8 mouse cellular contexts compared by ENCODE assay signal in the genomic region with DNA sequence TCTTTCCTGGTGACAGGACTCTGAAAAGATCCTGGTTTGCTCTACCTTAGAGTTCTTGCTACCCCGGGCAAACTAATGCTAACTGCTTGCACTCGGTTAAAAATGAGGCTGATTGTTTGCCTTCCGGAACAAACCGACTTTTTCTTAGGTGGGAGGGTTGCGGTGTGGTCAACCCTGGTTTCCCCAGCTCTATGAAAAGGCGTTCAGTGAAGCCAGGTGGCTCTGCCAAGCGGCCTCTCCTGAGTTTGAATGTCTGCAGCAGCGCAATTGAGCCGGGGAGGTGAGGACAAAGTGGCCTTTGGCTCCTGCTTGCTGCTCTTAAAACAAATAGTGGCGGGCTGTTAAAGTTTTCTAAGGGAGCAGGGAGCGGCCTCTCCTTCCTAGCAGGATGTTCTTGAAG. TPM values are rescaled to one million over a fixed set of nuclear protein-coding genes. Genes with fewer than 3 reads are reported as not detected.
DNase-seq lines count a peak whose midpoint lies in the region; ATAC-seq and TF ChIP-seq lines count a peak whose summit lies in the region.

No protein-coding gene starts in this region.

- 20% methylated on average over 11 of the region's 11 CpGs for whole genome bisulfite sequencing in embryonic facial prominence, embryonic 13.5 days
- 17% methylated on average over 11 of the region's 11 CpGs for WGBS in intestine, embryonic 15.5 days
- WGBS in liver, postnatal 0 days (ENCODE audit: insufficient replicate concordance), result 8% methylated on average over 11 of the region's 11 CpGs
- 16% methylated on average over 11 of the region's 11 CpGs for WGBS in neural tube, embryonic 14.5 days

- H3K4me3 ChIP-seq in CH12.LX (replicated peaks in 1 of 3; ENCODE audit: low read depth in 2 of 3, low read length in 2 of 3, poor library complexity in 1 of 3), result peak overlapping the region; percentile 66 to 82 (median 77)
- H3K4me3 ChIP-seq in embryonic facial prominence, embryonic 13.5 days, result peak overlapping the region; percentile 46
- peak overlapping the region; percentile 48 for H3K4me3 ChIP-seq in intestine, embryonic 15.5 days (replicated peaks)
- peak overlapping the region; percentile 50 for H3K4me3 ChIP-seq in liver, postnatal 0 days (ENCODE audit: low read depth, low read length)
- peak overlapping the region; percentile 27 for H3K4me3 ChIP-seq in neural tube, embryonic 14.5 days (ENCODE audit: low read depth, low read length)

- dilution Hi-C loops in CH12.LX (cut with MboI; ENCODE audit: extremely low pct_ligation_motif_present, extremely low pct_unique_long_range_greater_than_20kb, low sequenced_read_pairs), result no loop called here

- DNase-seq in CH12.LX (ENCODE audit: extremely low read depth), result peak; percentile 85
- peak; percentile 23 for DNase-seq in liver, postnatal 0 days
- no peak for DNase-seq in frontal cortex, postnatal 14 days (ENCODE audit: low spot score in 2 of 2)
- DNase-seq in testis, postnatal 10 days (ENCODE audit: low spot score), result no peak

- no peak; the same call in 1 of the 2 replicates for TF ChIP-seq EP300 in CH12.LX (IDR thresholded peaks at IDR 0.05; ENCODE audit: low read length)
- TF ChIP-seq EP300 in liver, postnatal 0 days (IDR thresholded peaks at IDR 0.05; ENCODE audit: low read depth), result no peak

- peaks cover 13 to 74% of the 10 kb centered on the region in 2 experiments for H3K4me1 ChIP-seq in CH12.LX (ENCODE audit: control insufficient read depth in 1 of 2, insufficient read depth in 2 of 2)
- peaks cover 26% of the 10 kb centered on the region for H3K4me1 ChIP-seq in embryonic facial prominence, embryonic 13.5 days
- no peaks in the 10 kb centered on the region; the same call in 1 of the 2 replicates for H3K4me1 ChIP-seq in intestine, embryonic 15.5 days (replicated peaks)
- H3K4me1 ChIP-seq in liver, postnatal 0 days (ENCODE audit: insufficient read depth), result peaks cover 6% of the 10 kb centered on the region
- H3K4me1 ChIP-seq in neural tube, embryonic 14.5 days (ENCODE audit: control insufficient read depth, insufficient read depth, low read length), result peaks cover 5% of the 10 kb centered on the region

- no peaks in the 10 kb centered on the region for H3K9me3 ChIP-seq in CH12.LX (replicated peaks; ENCODE audit: low read length)
- no peaks in the 10 kb centered on the region for H3K9me3 ChIP-seq in embryonic facial prominence, embryonic 13.5 days
- no peaks in the 10 kb centered on the region for H3K9me3 ChIP-seq in intestine, embryonic 15.5 days
- no peaks in the 10 kb centered on the region for H3K9me3 ChIP-seq in liver, postnatal 0 days (ENCODE audit: low read length)
- H3K9me3 ChIP-seq in neural tube, embryonic 14.5 days (ENCODE audit: control insufficient read depth, low read length), result no peaks in the 10 kb centered on the region

- no peaks in the 10 kb centered on the region for H3K27me3 ChIP-seq in CH12.LX (replicated peaks)
- peaks cover 72% of the 10 kb centered on the region for H3K27me3 ChIP-seq in embryonic facial prominence, embryonic 13.5 days
- H3K27me3 ChIP-seq in intestine, embryonic 15.5 days (replicated peaks), result no peaks in the 10 kb centered on the region
- no peaks in the 10 kb centered on the region for H3K27me3 ChIP-seq in liver, postnatal 0 days (ENCODE audit: insufficient read depth, low read length)
- H3K27me3 ChIP-seq in neural tube, embryonic 14.5 days (ENCODE audit: control insufficient read depth, insufficient read depth, low read length), result peaks cover 2% of the 10 kb centered on the region; the same call in 1 of the 2 replicates

- H3K36me3 ChIP-seq in CH12.LX (replicated peaks in 1 of 2; ENCODE audit: control insufficient read depth in 1 of 2, insufficient read depth in 1 of 2, low read length in 1 of 2), result no peaks in the 10 kb centered on the region
- no peaks in the 10 kb centered on the region for H3K36me3 ChIP-seq in embryonic facial prominence, embryonic 13.5 days
- no peaks in the 10 kb centered on the region for H3K36me3 ChIP-seq in intestine, embryonic 15.5 days
- H3K36me3 ChIP-seq in liver, postnatal 0 days (replicated peaks; ENCODE audit: insufficient read depth, low read length), result no peaks in the 10 kb centered on the region
- H3K36me3 ChIP-seq in neural tube, embryonic 14.5 days (ENCODE audit: control insufficient read depth, insufficient read depth, low read length), result no peaks in the 10 kb centered on the region

- peak overlapping the region; percentile 82 for H3K9ac ChIP-seq in CH12.LX (ENCODE audit: insufficient read depth, low read depth)
- H3K9ac ChIP-seq in embryonic facial prominence, embryonic 13.5 days, result no peak overlapping the region
- H3K9ac ChIP-seq in intestine, embryonic 15.5 days, result peak overlapping the region; percentile 54
- peak overlapping the region; percentile 60 for H3K9ac ChIP-seq in liver, postnatal 0 days (replicated peaks)
- H3K9ac ChIP-seq in neural tube, embryonic 14.5 days (replicated peaks; ENCODE audit: low read depth, low read length), result no peak overlapping the region

- in situ Hi-C loops in CH12.LX (cut with MboI; ENCODE audit: low pct_ligation_motif_present, low pct_unique_long_range_greater_than_20kb, low sequenced_read_pairs), result no loop called here

- H3K79me2 ChIP-seq in CH12.LX (replicated peaks; ENCODE audit: control insufficient read depth, extremely low read depth, insufficient read depth, poor library complexity, severe bottlenecking), result peaks cover 20% of the 10 kb centered on the region

- no peak for TF ChIP-seq CTCF in CH12.LX (conservative IDR thresholded peaks at IDR 0.05 in 1 of 2, IDR thresholded peaks at IDR 0.05 in 1 of 2; ENCODE audit: low read depth in 2 of 2, low read length in 2 of 2)
- TF ChIP-seq CTCF in liver, postnatal 0 days (IDR thresholded peaks at IDR 0.05; ENCODE audit: low read depth), result no peak

- no peak for ATAC-seq in embryonic facial prominence, embryonic 13.5 days (ENCODE audit: insufficient number of reproducible peaks, insufficient read depth, low FRiP score, low TSS enrichment, low read depth)
- peak; percentile 70 for ATAC-seq in intestine, embryonic 15.5 days
- 0 out of 2 replicates have a peak, but pooled peaks have one; percentile 20 for ATAC-seq in liver, postnatal 0 days
- ATAC-seq in neural tube, embryonic 14.5 days (ENCODE audit: low read depth), result no peak
- ATAC-seq in frontal cortex, adult (ENCODE audit: low TSS enrichment), result no peak

- peak; percentile 2 for TF ChIP-seq RAD21 in CH12.LX (IDR thresholded peaks at IDR 0.05; ENCODE audit: low read depth, low read length)

- TF ChIP-seq POLR2A in CH12.LX (IDR thresholded peaks at IDR 0.05; ENCODE audit: low read depth, low read length), result peak; percentile 62

- H3K4me2 ChIP-seq in CH12.LX (ENCODE audit: insufficient read depth, low read depth, poor library complexity, severe bottlenecking), result peak overlapping the region; percentile 57
- H3K4me2 ChIP-seq in embryonic facial prominence, embryonic 13.5 days, result peak overlapping the region; percentile 91
- H3K4me2 ChIP-seq in intestine, embryonic 15.5 days (replicated peaks), result peak overlapping the region; percentile 93
- peak overlapping the region; percentile 90 for H3K4me2 ChIP-seq in liver, postnatal 0 days (ENCODE audit: low read depth, low read length)
- peak overlapping the region; percentile 74 for H3K4me2 ChIP-seq in neural tube, embryonic 14.5 days (ENCODE audit: low read depth, low read length)

- peak overlapping the region; percentile 53 for H3K27ac ChIP-seq in CH12.LX (ENCODE audit: insufficient read depth, low read depth)
- no peak overlapping the region for H3K27ac ChIP-seq in embryonic facial prominence, embryonic 13.5 days
- peak overlapping the region; percentile 79 for H3K27ac ChIP-seq in intestine, embryonic 15.5 days
- no peak overlapping the region for H3K27ac ChIP-seq in liver, postnatal 0 days (ENCODE audit: low read depth)
- H3K27ac ChIP-seq in neural tube, embryonic 14.5 days (ENCODE audit: low read depth, low read length), result no peak overlapping the region

TF ChIP-seq in CH12.LX, 34 proteins besides CTCF, POLR2A, EP300 and RAD21 (continues in another document):
- TF ChIP-seq SMC3 (IDR thresholded peaks at IDR 0.05; ENCODE audit: low read depth, low read length) (no peak), GABPA (IDR thresholded peaks at IDR 0.05; ENCODE audit: insufficient replicate concordance, low read depth, low read length) (no peak), ETS1 (conservative IDR thresholded peaks at IDR 0.05; ENCODE audit: low read depth, low read length) (peak; percentile 49), CHD2 (IDR thresholded peaks at IDR 0.05; ENCODE audit: low read length) (no peak), ZKSCAN1 (IDR thresholded peaks at IDR 0.05; ENCODE audit: borderline replicate concordance, low read depth, low read length) (no peak), USF2 (conservative IDR thresholded peaks at IDR 0.05; ENCODE audit: low read depth, low read length) (no peak)

RNA-seq across cellular contexts. Expression of a gene that starts 0.9 kb away (rescaled TPM):
- total RNA-seq in CH12.LX (2012; rRNA removed) (32.0 and 43.8 TPM in 2 replicates), CH12.LX (2014; rRNA removed) (31.0 and 35.8 TPM in 2 replicates)
- 34.9 and 35.1 TPM in 2 replicates for polyA plus RNA-seq in CH12.LX (2012; ENCODE audit: insufficient read length, low read depth)
- 0.51 and 0.58 TPM in 2 replicates for polyA plus RNA-seq in embryonic facial prominence, embryonic 13.5 days (2015; fragmentation: Nextera tagmentation; extraction: Ambion mirVana)
- polyA plus RNA-seq in intestine, embryonic 15.5 days (2015; fragmentation: Nextera tagmentation; extraction: Ambion mirVana), result 7.9 and 8.3 TPM in 2 replicates
- 4.3 and 4.5 TPM in 2 replicates for polyA plus RNA-seq in liver, postnatal 0 days (2015; fragmentation: Nextera tagmentation; extraction: Ambion mirVana)
- not detected in 2 replicates for polyA plus RNA-seq in neural tube, embryonic 14.5 days (2014; fragmentation: Nextera tagmentation; extraction: Ambion mirVana)

RNA-seq across cellular contexts. Expression of a gene that starts 33.3 kb away (rescaled TPM):
- total RNA-seq in CH12.LX (2012; rRNA removed) (7.2 and 11.3 TPM in 2 replicates), CH12.LX (2014; rRNA removed) (5.3 and 6.4 TPM in 2 replicates)
- 5.2 and 7.2 TPM in 2 replicates for polyA plus RNA-seq in CH12.LX (2012; ENCODE audit: insufficient read length, low read depth)
- polyA plus RNA-seq in embryonic facial prominence, embryonic 13.5 days (2015; fragmentation: Nextera tagmentation; extraction: Ambion mirVana), result 3.9 and 5.7 TPM in 2 replicates
- 30.5 and 38.5 TPM in 2 replicates for polyA plus RNA-seq in intestine, embryonic 15.5 days (2015; fragmentation: Nextera tagmentation; extraction: Ambion mirVana)
- polyA plus RNA-seq in liver, postnatal 0 days (2015; fragmentation: Nextera tagmentation; extraction: Ambion mirVana), result 0.08 TPM in 1 of 2 replicates, not detected in the other
- 0.21 and 0.45 TPM in 2 replicates for polyA plus RNA-seq in neural tube, embryonic 14.5 days (2014; fragmentation: Nextera tagmentation; extraction: Ambion mirVana)

RNA-seq across cellular contexts. Expression of a gene that starts 42.6 kb away (rescaled TPM):
- total RNA-seq in CH12.LX (2012; rRNA removed), result not detected in 2 replicates
- not detected in 2 replicates for total RNA-seq in CH12.LX (2014; rRNA removed)
- not detected in 2 replicates for polyA plus RNA-seq in CH12.LX (2012; ENCODE audit: insufficient read length, low read depth)
- polyA plus RNA-seq in embryonic facial prominence, embryonic 13.5 days (2015; fragmentation: Nextera tagmentation; extraction: Ambion mirVana), result 0.48 TPM in 1 of 2 replicates, not detected in the other
- 0.38 TPM in 1 of 2 replicates, not detected in the other for polyA plus RNA-seq in intestine, embryonic 15.5 days (2015; fragmentation: Nextera tagmentation; extraction: Ambion mirVana)
- 0.19 and 0.20 TPM in 2 replicates for polyA plus RNA-seq in liver, postnatal 0 days (2015; fragmentation: Nextera tagmentation; extraction: Ambion mirVana)
- polyA plus RNA-seq in neural tube, embryonic 14.5 days (2014; fragmentation: Nextera tagmentation; extraction: Ambion mirVana), result 0.31 and 0.43 TPM in 2 replicates

Comparison
In these comparisons a context has a peak if more than half of its experiments do, and no peak if none do; other contexts are left out.
1. DNase-seq: peak in CH12.LX (single experiment) and liver, postnatal 0 days (single experiment); none in frontal cortex, postnatal 14 days (0 of 2) and testis, postnatal 10 days (single experiment).
2. H3K27ac ChIP-seq: peak in CH12.LX (single experiment) and intestine, embryonic 15.5 days (single experiment); none in embryonic facial prominence, embryonic 13.5 days (single experiment), liver, postnatal 0 days (single experiment) and neural tube, embryonic 14.5 days (single experiment).
3. H3K4me3 ChIP-seq: peak in every context shown above with its lines; median percentile 77 in CH12.LX; 50 in liver, postnatal 0 days; 48 in intestine, embryonic 15.5 days; 46 in embryonic facial prominence, embryonic 13.5 days; 27 in neural tube, embryonic 14.5 days.
4. H3K9ac ChIP-seq: peak in CH12.LX (single experiment), intestine, embryonic 15.5 days (single experiment) and liver, postnatal 0 days (single experiment); none in embryonic facial prominence, embryonic 13.5 days (single experiment) and neural tube, embryonic 14.5 days (single experiment).
5. ATAC-seq: peak in intestine, embryonic 15.5 days (single experiment) and liver, postnatal 0 days (single experiment); none in embryonic facial prominence, embryonic 13.5 days (single experiment), neural tube, embryonic 14.5 days (single experiment) and frontal cortex, adult (single experiment).
6. Peak in every context shown above with its lines, with median percentiles within 50 percentile points of each other: H3K4me2 ChIP-seq.